Mouse (Mus musculus): ENCODE measurements around the gene Olfr373. TPM values are rescaled to one million over a fixed set of nuclear protein-coding genes. Genes with fewer than 3 reads are reported as not detected.

Olfr373 gene
- polyA plus RNA-seq, 1 experiment from 2014 or later: not detected

DNA sequence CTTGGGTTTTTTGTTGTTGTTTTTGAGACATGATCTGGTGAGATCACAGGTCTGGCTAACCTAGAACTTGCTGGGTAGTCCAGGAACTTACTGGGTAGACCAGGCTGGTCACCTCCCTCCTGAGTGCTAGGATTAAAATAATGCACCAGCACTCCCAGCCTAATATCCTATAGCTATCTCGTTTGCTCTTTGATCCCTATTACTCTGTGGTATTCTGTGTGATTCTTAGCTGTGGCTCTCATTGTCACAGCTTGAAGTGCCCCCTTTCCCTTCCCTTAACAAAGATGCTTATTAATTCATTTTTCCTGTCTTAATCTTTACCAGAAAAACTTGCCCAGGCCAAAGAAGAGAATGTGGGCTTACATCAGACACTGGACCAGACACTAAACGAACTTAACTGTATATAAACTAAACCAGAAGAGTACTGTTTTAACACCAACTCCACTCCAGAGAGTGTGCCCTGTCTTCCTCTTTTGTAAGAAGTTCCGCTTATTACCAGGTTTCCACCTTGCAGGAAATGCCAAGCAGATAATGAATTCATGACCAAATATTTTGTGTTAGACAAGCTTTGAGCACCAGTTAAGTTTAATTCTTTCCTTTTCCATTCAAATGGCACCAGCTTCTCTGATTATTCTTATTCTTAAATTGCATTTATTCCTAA is 68.6 kb downstream of the Olfr373 start:
- WGBS: 94% methylated on average over 3 of the region's 3 CpGs
- Histone ChIP-seq H3K27me3 (no peaks in the 10 kb centered on the region), H3K4me1 (replicated peaks) (no peaks in the 10 kb centered on the region), H3K9me3 (no peaks in the 10 kb centered on the region), H3K9ac (no peak overlapping the region), H3K36me3 (peaks cover 42% of the 10 kb centered on the region), H3K4me3 (no peak overlapping the region), H3K27ac (replicated peaks) (no peak overlapping the region), H3K4me2 (no peak overlapping the region)
- ATAC-seq (ENCODE audit: low FRiP score, low read depth): no peak

Other genes starting within 250 kb of the Olfr373 start
- gene Zfp709, start 201.2 kb upstream of the Olfr373 start, polyA plus RNA-seq (2015; fragmentation: Nextera tagmentation; extraction: Ambion mirVana): 6.6 and 8.3 TPM in 2 replicates
- gene Zfp882, start 174.6 kb upstream of the Olfr373 start, polyA plus RNA-seq (2015; fragmentation: Nextera tagmentation; extraction: Ambion mirVana): 14.2 and 16.7 TPM in 2 replicates
- gene Zfp617, start 174.5 kb upstream of the Olfr373 start, polyA plus RNA-seq (2015; fragmentation: Nextera tagmentation; extraction: Ambion mirVana): 31.5 and 32.9 TPM in 2 replicates
- gene Zfp961, start 132.1 kb upstream of the Olfr373 start, polyA plus RNA-seq (2015; fragmentation: Nextera tagmentation; extraction: Ambion mirVana): 18.1 and 19.2 TPM in 2 replicates
- gene Cyp4f18, start 73.6 kb upstream of the Olfr373 start, polyA plus RNA-seq (2015; fragmentation: Nextera tagmentation; extraction: Ambion mirVana): 0.40 and 1.1 TPM in 2 replicates
- gene Olfr372, start 42.0 kb upstream of the Olfr373 start, polyA plus RNA-seq (2015; fragmentation: Nextera tagmentation; extraction: Ambion mirVana): 0.04 TPM in 1 of 2 replicates, not detected in the other
- 0.07 TPM in 1 of 2 replicates, not detected in the other for gene Olfr374, start 23.9 kb downstream of the Olfr373 start, polyA plus RNA-seq (2015; fragmentation: Nextera tagmentation; extraction: Ambion mirVana)
- gene Tpm4, start 51.8 kb downstream of the Olfr373 start, polyA plus RNA-seq (2015; fragmentation: Nextera tagmentation; extraction: Ambion mirVana): 187 and 202 TPM in 2 replicates
- gene Rab8a, start 78.0 kb downstream of the Olfr373 start, polyA plus RNA-seq (2015; fragmentation: Nextera tagmentation; extraction: Ambion mirVana): 84.2 and 85.7 TPM in 2 replicates
- gene Hsh2d, start 106.5 kb downstream of the Olfr373 start, polyA plus RNA-seq (2015; fragmentation: Nextera tagmentation; extraction: Ambion mirVana): not detected in 2 replicates
- not detected in 2 replicates for gene Cib3, start 129.7 kb downstream of the Olfr373 start, polyA plus RNA-seq (2015; fragmentation: Nextera tagmentation; extraction: Ambion mirVana)
- not detected in 2 replicates for gene Gm11034, start 130.5 kb downstream of the Olfr373 start, polyA plus RNA-seq (2015; fragmentation: Nextera tagmentation; extraction: Ambion mirVana)
- 91.8 and 97.1 TPM in 2 replicates for gene Fam32a, start 136.6 kb downstream of the Olfr373 start, polyA plus RNA-seq (2015; fragmentation: Nextera tagmentation; extraction: Ambion mirVana)
- 238 and 278 TPM in 2 replicates for gene Ap1m1, start 156.8 kb downstream of the Olfr373 start, polyA plus RNA-seq (2015; fragmentation: Nextera tagmentation; extraction: Ambion mirVana)
- 9.8 and 12.5 TPM in 2 replicates for gene Gm10282, start 222.1 kb downstream of the Olfr373 start, polyA plus RNA-seq (2015; fragmentation: Nextera tagmentation; extraction: Ambion mirVana)
- 6.4 and 6.9 TPM in 2 replicates for gene Klf2, start 235.9 kb downstream of the Olfr373 start, polyA plus RNA-seq (2015; fragmentation: Nextera tagmentation; extraction: Ambion mirVana)

Measured in hindbrain, embryonic 15.5 days (tissue).